Mouse (Mus musculus) olfactory bulb, adult 2 months (tissue): ENCODE measurements around the gene Cyp26b1. TPM values are rescaled to one million over a fixed set of nuclear protein-coding genes. Genes with fewer than 3 reads are reported as not detected.

Experiments used
- H3K27ac ChIP-seq: fragments of 200-500 bp; 2 replicates; pipeline ENCODE4 v1.5.1; 2012; ENCODE audit warnings: low read depth, low read length; ENCODE audit not compliant: insufficient read depth
- H3K4me1 ChIP-seq: fragments of 200-500 bp; 2 replicates; pipeline ENCODE4 v1.6.1; 2012; ENCODE audit warnings: low read length; ENCODE audit not compliant: control insufficient read depth, insufficient read depth
- H3K4me3 ChIP-seq: fragments of 200-500 bp; 2 replicates; pipeline ENCODE4 v1.5.1; 2012; ENCODE audit warnings: mild to moderate bottlenecking, low read depth, low read length, moderate library complexity; ENCODE audit not compliant: insufficient read depth
- CTCF ChIP-seq: fragments of 200-500 bp; IDR thresholded peaks from 2 replicates; pipeline ENCODE4 v1.5.1; 2012; ENCODE audit warnings: low read depth, mild to moderate bottlenecking, low read length, moderate library complexity; ENCODE audit not compliant: insufficient read depth
- POLR2A ChIP-seq: fragments of 200-500 bp; IDR thresholded peaks from 2 replicates; pipeline ENCODE4 v1.6.1; 2012; ENCODE audit warnings: mild to moderate bottlenecking, low read depth, low read length, moderate library complexity; ENCODE audit not compliant: insufficient read depth
- WGBS: fragments of 180-500 bp; shearing (Covaris S2); methylation state at CpG from one replicate; pipeline ENCODE4 v1.1.7; 2018; 5-methylcytosine and 5-hydroxymethylcytosine counted together
- polyA plus RNA-seq: library from polyadenylated mRNA; stranded (reverse); fragments of >200 nt; gene quantifications from 2 replicates; pipeline ENCODE4 v1.2.4, GENCODE M21; 2012; ENCODE audit warnings: low replicate concordance; ENCODE audit not compliant: missing spikeins, insufficient read depth, insufficient read length

The Cyp26b1 gene
- polyA plus RNA-seq, 1 experiment, result not detected

- Histone ChIP-seq H3K4me3 (no peak overlapping the region), H3K4me1 (no peaks in the 10 kb centered on the region), H3K27ac (no peak overlapping the region)
- WGBS, result 84% methylated on average over 3 of the region's 3 CpGs
- TF ChIP-seq POLR2A (no peak), CTCF (no peak)
These were observed 49.3 kb downstream of the Cyp26b1 start for GRCm38 (mm10) chr6:84544359-84544758.

DNA sequence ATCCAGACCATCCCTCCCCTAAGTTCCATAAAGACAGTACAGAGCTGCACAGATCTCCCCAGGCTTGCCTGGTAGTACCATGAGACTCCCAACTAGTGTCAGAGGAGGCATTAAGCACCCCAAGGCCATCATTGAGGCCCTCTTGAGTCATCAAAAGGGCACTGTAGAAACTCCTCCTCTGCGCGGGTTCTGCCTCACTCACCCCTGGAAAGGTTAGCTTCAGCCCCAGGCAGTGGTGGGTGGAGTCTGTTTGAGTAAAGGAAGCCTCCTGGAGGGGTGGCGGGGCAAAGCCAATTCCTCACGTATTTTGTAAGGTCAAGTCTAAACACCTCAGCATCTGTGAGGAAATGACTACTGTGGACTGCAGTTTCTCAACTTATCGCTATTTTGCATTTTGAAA is 50.2 kb downstream of the Cyp26b1 start:
- Histone ChIP-seq H3K4me1 (no peaks in the 10 kb centered on the region), H3K4me3 (no peak overlapping the region), H3K27ac (no peak overlapping the region)
- TF ChIP-seq POLR2A, result no peak
- no peak for TF ChIP-seq CTCF
- 74% methylated on average over 5 of the region's 5 CpGs for WGBS

DNA sequence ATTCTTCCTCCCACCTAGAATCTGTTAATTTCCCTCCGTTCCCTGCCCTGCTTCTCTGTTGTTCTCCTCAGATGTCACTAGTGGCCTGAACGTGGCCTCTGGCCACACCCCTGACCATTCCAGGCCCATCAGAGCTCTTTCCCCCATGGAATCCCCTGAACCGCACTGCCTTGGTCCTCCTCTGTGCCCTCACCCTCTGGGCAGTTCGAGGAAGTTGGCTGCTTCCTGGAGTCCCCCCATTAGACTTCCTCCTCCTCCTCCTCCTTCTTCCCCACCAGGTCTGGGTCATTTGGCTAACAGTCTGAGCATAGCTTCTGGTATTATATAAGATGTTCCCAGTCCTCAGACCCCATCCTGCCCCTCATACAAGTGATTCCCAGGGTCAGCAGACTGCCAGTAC is 53.8 kb downstream of the Cyp26b1 start:
- WGBS, result 67% methylated on average over 4 of the region's 4 CpGs

GRCm38 (mm10) chr6:84538681-84539080 is 55.0 kb downstream of the Cyp26b1 start:
- no peak overlapping the region for H3K27ac ChIP-seq
- WGBS, result 83% methylated on average over 3 of the region's 3 CpGs
- H3K4me3 ChIP-seq, result no peak overlapping the region
- TF ChIP-seq CTCF, result no peak
- no peak for TF ChIP-seq POLR2A
- H3K4me1 ChIP-seq, result peaks cover 9% of the 10 kb centered on the region

More for the DNA sequence above, 53.8 kb downstream of the Cyp26b1 start:
- H3K4me3 ChIP-seq, result no peak overlapping the region
- TF ChIP-seq POLR2A, result no peak
- TF ChIP-seq CTCF, result no peak
- H3K4me1 ChIP-seq, result peaks cover 8% of the 10 kb centered on the region; the same call in 1 of the 2 replicates
- no peak overlapping the region for H3K27ac ChIP-seq

- H3K4me3 ChIP-seq, result no peak overlapping the region
- H3K27ac ChIP-seq, result no peak overlapping the region
- 67% methylated on average over 16 of the region's 16 CpGs for WGBS
- H3K4me1 ChIP-seq, result peaks cover 9% of the 10 kb centered on the region
- TF ChIP-seq POLR2A, result no peak
- TF ChIP-seq CTCF, result no peak
These were observed 56.0 kb downstream of the Cyp26b1 start for GRCm38 (mm10) chr6:84537611-84538197.

GRCm38 (mm10) chr6:84534944-84535343 is 58.8 kb downstream of the Cyp26b1 start:
- 40% methylated on average over 3 of the region's 3 CpGs for WGBS
- Histone ChIP-seq H3K4me3 (no peak overlapping the region), H3K4me1 (peaks cover 9% of the 10 kb centered on the region), H3K27ac (no peak overlapping the region)
- TF ChIP-seq CTCF, result no peak
- no peak for TF ChIP-seq POLR2A

GRCm38 (mm10) chr6:84529912-84530311 is 63.8 kb downstream of the Cyp26b1 start:
- no peak for TF ChIP-seq CTCF
- TF ChIP-seq POLR2A, result no peak
- Histone ChIP-seq H3K27ac (no peak overlapping the region), H3K4me1 (peaks cover 1% of the 10 kb centered on the region; the same call in 1 of the 2 replicates), H3K4me3 (no peak overlapping the region)

GRCm38 (mm10) chr6:84524901-84525601 is 68.7 kb downstream of the Cyp26b1 start:
- no peak overlapping the region for H3K27ac ChIP-seq
- no peaks in the 10 kb centered on the region for H3K4me1 ChIP-seq
- WGBS, result 88% methylated on average over 7 of the region's 7 CpGs
- no peak overlapping the region for H3K4me3 ChIP-seq
- TF ChIP-seq POLR2A (no peak), CTCF (no peak)
